Mouse (Mus musculus): ENCODE data around the gene Elf4. TPM values are rescaled to one million over a fixed set of nuclear protein-coding genes. Genes with fewer than 3 reads are reported as not detected.

The Elf4 gene
- polyA plus RNA-seq (2014; fragmentation: Nextera tagmentation; extraction: Ambion mirVana), result 4.1 and 8.3 TPM in 2 replicates

DNA sequence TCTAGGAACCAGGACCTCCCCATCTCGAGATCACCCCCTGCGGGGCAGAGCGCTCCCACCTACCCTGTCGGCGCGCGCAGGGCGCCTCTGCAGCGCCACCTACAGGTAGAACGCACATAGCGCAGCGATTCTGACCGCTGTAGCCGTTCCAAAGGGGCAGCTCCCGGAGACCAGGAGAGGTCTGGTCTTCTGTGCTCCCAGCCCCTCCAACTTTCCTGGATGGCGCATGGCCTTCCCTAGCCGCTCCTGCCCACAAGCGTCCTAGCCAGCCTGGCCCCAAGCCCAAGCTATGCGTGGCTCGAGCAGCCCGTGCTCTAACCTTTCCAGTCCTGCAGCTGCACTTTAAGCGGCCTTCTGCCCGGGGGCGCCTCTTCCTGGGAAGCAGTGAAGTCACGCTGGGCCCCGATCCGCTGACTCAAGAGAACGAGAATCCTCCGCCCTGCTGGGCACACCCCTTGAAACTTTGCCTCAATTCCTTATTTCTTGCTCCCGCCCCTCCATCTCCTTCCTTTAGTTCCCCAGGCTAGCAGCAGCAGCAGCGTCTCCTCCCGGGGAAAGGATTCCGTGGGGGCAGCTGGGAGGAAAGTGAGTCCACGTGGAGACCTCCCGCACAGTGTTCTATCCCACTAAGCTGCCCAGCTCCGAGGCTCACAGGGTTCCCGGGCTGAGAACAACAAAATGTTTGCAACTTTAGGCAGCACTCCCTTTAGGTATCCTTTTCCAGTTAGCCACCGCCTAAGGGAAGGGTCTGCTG, at the start of gene Elf4:
Elf4 (minus strand) TSS at position 379 of the 754 bp plus-strand sequence.
- Histone ChIP-seq H3K27me3 (ENCODE audit: control insufficient read depth, insufficient read depth, low read length) (no peaks in the 10 kb centered on the region), H3K9me3 (ENCODE audit: control insufficient read depth, low read length) (no peaks in the 10 kb centered on the region), H3K27ac (ENCODE audit: low read depth, low read length) (no peak within 1 kb of the TSS), H3K4me3 (ENCODE audit: low read length) (peak within 1 kb of the TSS; percentile 32), H3K9ac (ENCODE audit: low read depth, low read length) (peak within 1 kb of the TSS; percentile 48), H3K4me1 (ENCODE audit: control insufficient read depth, insufficient read depth, low read length) (no peaks in the 10 kb centered on the region), H3K36me3 (ENCODE audit: control insufficient read depth, insufficient read depth, low read length) (no peaks in the 10 kb centered on the region), H3K4me2 (replicated peaks; ENCODE audit: low read depth, low read length) (peak within 1 kb of the TSS; percentile 47)
- WGBS, result 25% methylated on average over 38 of the region's 38 CpGs
- ATAC-seq (ENCODE audit: low FRiP score, low TSS enrichment), result peak; percentile 89

- Histone ChIP-seq H3K27ac (ENCODE audit: low read depth, low read length) (no peak overlapping the region), H3K9ac (ENCODE audit: low read depth, low read length) (no peak overlapping the region), H3K4me2 (replicated peaks; ENCODE audit: low read depth, low read length) (no peak overlapping the region), H3K9me3 (ENCODE audit: control insufficient read depth, low read length) (no peaks in the 10 kb centered on the region), H3K27me3 (ENCODE audit: control insufficient read depth, insufficient read depth, low read length) (no peaks in the 10 kb centered on the region), H3K4me1 (ENCODE audit: control insufficient read depth, insufficient read depth, low read length) (no peaks in the 10 kb centered on the region), H3K4me3 (ENCODE audit: low read length) (no peak overlapping the region), H3K36me3 (ENCODE audit: control insufficient read depth, insufficient read depth, low read length) (peaks cover 7% of the 10 kb centered on the region; the same call in 1 of the 2 replicates)
- 92% methylated on average over 8 of the region's 8 CpGs for WGBS
- no peak for ATAC-seq (ENCODE audit: low FRiP score, low TSS enrichment)
Observed at GRCm38 (mm10) chrX:48493763-48494162, 30.8 kb upstream of the Elf4 start.

DNA sequence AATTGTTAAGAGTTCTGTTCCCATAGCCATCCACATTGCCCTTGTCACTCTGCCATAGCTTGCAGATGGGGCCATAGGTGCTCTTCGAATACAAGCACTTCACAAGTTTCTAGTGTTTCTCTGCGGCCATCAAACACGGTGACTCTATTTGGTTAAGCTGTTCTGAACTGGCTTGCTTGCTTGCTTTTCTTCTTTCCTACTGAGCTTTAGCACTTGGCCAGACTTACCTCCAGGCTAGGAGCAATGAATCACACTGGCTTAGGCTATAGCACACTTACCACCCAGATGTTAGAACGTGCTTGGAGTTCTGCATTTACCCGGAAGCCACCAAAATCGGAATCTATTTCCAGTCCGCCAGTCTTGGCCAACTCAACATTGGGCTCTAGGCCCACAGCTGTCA, 18.8 kb upstream of the Elf4 start:
- H3K27me3 ChIP-seq (ENCODE audit: control insufficient read depth, insufficient read depth, low read length), result no peaks in the 10 kb centered on the region
- H3K4me1 ChIP-seq (ENCODE audit: control insufficient read depth, insufficient read depth, low read length), result no peaks in the 10 kb centered on the region
- no peak overlapping the region for H3K27ac ChIP-seq (ENCODE audit: low read depth, low read length)
- no peak for ATAC-seq (ENCODE audit: low FRiP score, low TSS enrichment)
- no peak overlapping the region for H3K4me2 ChIP-seq (replicated peaks; ENCODE audit: low read depth, low read length)
- no peak overlapping the region for H3K4me3 ChIP-seq (ENCODE audit: low read length)
- H3K9ac ChIP-seq (ENCODE audit: low read depth, low read length), result no peak overlapping the region
- no peaks in the 10 kb centered on the region for H3K9me3 ChIP-seq (ENCODE audit: control insufficient read depth, low read length)
- WGBS, result 91% methylated on average over 7 of the region's 7 CpGs
- peaks cover 26% of the 10 kb centered on the region for H3K36me3 ChIP-seq (ENCODE audit: control insufficient read depth, insufficient read depth, low read length)

DNA sequence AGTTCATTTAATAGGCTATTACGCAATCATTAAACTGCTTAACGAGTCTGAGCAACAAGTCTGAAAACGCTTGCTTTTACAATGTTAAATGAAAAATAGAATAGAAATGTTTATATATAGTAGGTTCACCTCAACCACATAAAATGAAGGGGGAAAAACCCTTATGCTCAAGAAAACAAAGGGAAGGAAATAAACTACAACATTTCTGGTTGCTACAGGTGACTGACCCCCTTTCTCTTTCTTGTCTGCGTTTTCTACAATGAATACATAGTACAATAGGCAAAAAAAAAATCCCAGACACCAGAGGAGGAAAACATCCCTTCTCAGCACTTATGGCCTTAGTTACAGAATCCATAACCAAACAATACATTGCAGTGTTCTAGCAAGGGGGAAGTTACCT, 18.2 kb upstream of the Elf4 start:
- no peak overlapping the region for H3K9ac ChIP-seq (ENCODE audit: low read depth, low read length)
- no peaks in the 10 kb centered on the region for H3K27me3 ChIP-seq (ENCODE audit: control insufficient read depth, insufficient read depth, low read length)
- H3K4me2 ChIP-seq (replicated peaks; ENCODE audit: low read depth, low read length), result no peak overlapping the region
- no peaks in the 10 kb centered on the region for H3K4me1 ChIP-seq (ENCODE audit: control insufficient read depth, insufficient read depth, low read length)
- H3K36me3 ChIP-seq (ENCODE audit: control insufficient read depth, insufficient read depth, low read length), result peaks cover 26% of the 10 kb centered on the region
- no peaks in the 10 kb centered on the region for H3K9me3 ChIP-seq (ENCODE audit: control insufficient read depth, low read length)
- no peak for ATAC-seq (ENCODE audit: low FRiP score, low TSS enrichment)
- H3K4me3 ChIP-seq (ENCODE audit: low read length), result no peak overlapping the region
- WGBS, result 89% methylated on average over 4 of the region's 4 CpGs
- no peak overlapping the region for H3K27ac ChIP-seq (ENCODE audit: low read depth, low read length)

DNA sequence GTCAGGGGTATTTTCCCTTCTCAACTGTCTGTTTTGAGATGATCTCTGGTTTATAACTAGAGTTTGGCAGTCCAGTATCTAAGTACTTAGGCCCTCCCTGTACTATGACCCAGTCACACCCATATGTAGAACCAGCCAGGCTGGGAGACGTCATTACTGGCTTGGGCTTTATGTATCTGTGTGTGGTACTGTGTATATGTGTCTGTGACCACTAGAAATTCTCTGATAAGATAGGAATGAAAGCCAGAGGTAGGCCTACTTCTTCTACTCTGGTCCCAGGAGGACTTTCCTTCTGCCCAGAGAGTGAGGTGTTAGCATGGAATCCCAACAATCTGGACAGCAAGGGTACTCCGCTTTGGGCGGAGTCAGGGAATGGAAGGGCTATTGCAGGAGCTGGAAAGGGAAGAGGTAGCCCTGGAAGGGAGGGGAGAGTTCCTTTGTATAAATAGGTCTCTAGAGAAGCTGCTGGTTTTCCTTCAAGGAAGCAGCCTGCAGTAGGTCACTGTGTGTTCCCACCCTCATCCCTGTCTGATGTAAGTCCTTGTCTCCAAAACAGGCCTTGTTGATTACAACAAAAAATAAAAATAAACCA, 4.5 kb upstream of the Elf4 start:
- H3K4me1 ChIP-seq (ENCODE audit: control insufficient read depth, insufficient read depth, low read length), result no peaks in the 10 kb centered on the region
- H3K9ac ChIP-seq (ENCODE audit: low read depth, low read length), result no peak overlapping the region
- H3K9me3 ChIP-seq (ENCODE audit: control insufficient read depth, low read length), result no peaks in the 10 kb centered on the region
- WGBS, result 87% methylated on average over 3 of the region's 3 CpGs
- no peak overlapping the region for H3K27ac ChIP-seq (ENCODE audit: low read depth, low read length)
- no peak overlapping the region for H3K4me2 ChIP-seq (replicated peaks; ENCODE audit: low read depth, low read length)
- H3K4me3 ChIP-seq (ENCODE audit: low read length), result no peak overlapping the region
- no peaks in the 10 kb centered on the region for H3K36me3 ChIP-seq (ENCODE audit: control insufficient read depth, insufficient read depth, low read length)
- ATAC-seq (ENCODE audit: low FRiP score, low TSS enrichment), result no peak
- no peaks in the 10 kb centered on the region for H3K27me3 ChIP-seq (ENCODE audit: control insufficient read depth, insufficient read depth, low read length)

GRCm38 (mm10) chrX:48466174-48466573, 3.2 kb upstream of the Elf4 start:
- Histone ChIP-seq H3K9ac (ENCODE audit: low read depth, low read length) (no peak overlapping the region), H3K36me3 (ENCODE audit: control insufficient read depth, insufficient read depth, low read length) (no peaks in the 10 kb centered on the region), H3K4me3 (ENCODE audit: low read length) (no peak overlapping the region), H3K27me3 (ENCODE audit: control insufficient read depth, insufficient read depth, low read length) (no peaks in the 10 kb centered on the region), H3K4me1 (ENCODE audit: control insufficient read depth, insufficient read depth, low read length) (no peaks in the 10 kb centered on the region), H3K9me3 (ENCODE audit: control insufficient read depth, low read length) (no peaks in the 10 kb centered on the region), H3K4me2 (replicated peaks; ENCODE audit: low read depth, low read length) (no peak overlapping the region), H3K27ac (ENCODE audit: low read depth, low read length) (no peak overlapping the region)
- 81% methylated on average over 2 of the region's 2 CpGs for WGBS
- no peak for ATAC-seq (ENCODE audit: low FRiP score, low TSS enrichment)

DNA sequence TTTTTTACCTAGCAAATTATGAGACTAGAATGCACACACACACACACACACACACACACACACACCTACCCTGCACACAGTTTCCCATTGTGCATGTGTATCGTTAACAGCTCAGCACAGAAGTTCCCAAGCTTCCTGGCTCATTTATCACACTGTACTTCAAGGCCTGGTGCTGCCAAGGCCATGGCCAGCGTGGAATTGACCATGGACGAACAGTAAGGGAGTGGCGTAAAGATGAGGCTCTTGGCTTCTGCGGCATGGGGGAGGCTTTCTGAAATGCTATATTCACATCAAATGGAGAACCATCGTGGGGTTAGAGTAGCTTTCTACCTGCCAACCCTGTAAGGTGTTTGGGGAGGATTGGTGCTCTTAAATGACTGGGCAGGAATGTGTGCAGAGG, 1.5 kb upstream of the Elf4 start:
- Histone ChIP-seq H3K9ac (ENCODE audit: low read depth, low read length) (no peak overlapping the region), H3K36me3 (ENCODE audit: control insufficient read depth, insufficient read depth, low read length) (no peaks in the 10 kb centered on the region), H3K4me3 (ENCODE audit: low read length) (no peak overlapping the region), H3K27ac (ENCODE audit: low read depth, low read length) (no peak overlapping the region), H3K9me3 (ENCODE audit: control insufficient read depth, low read length) (no peaks in the 10 kb centered on the region), H3K4me1 (ENCODE audit: control insufficient read depth, insufficient read depth, low read length) (no peaks in the 10 kb centered on the region), H3K27me3 (ENCODE audit: control insufficient read depth, insufficient read depth, low read length) (no peaks in the 10 kb centered on the region), H3K4me2 (replicated peaks; ENCODE audit: low read depth, low read length) (no peak overlapping the region)
- 89% methylated on average over 6 of the region's 6 CpGs for WGBS
- no peak for ATAC-seq (ENCODE audit: low FRiP score, low TSS enrichment)

DNA sequence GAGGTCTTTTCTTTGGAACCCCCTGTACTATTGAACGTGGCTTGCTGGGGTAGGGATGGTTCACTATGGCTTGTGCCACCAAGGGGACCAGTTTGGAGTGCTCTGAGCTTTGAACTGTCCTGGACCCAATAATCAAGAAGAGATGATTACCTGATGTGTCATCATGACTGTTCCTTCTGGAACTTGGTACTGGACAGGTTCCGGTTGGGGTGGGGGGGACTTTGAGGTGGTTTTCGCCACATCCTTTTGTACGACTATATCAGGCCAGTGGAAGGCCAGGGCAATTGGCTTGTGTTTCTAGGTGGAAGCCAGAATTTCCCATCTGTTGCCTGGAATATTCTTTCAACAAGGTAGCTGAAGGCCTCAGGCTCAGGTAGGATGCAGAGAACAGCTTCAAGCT, 704 bp upstream of the Elf4 start:
- Histone ChIP-seq H3K4me3 (ENCODE audit: low read length) (no peak overlapping the region), H3K36me3 (ENCODE audit: control insufficient read depth, insufficient read depth, low read length) (no peaks in the 10 kb centered on the region), H3K4me1 (ENCODE audit: control insufficient read depth, insufficient read depth, low read length) (no peaks in the 10 kb centered on the region), H3K27me3 (ENCODE audit: control insufficient read depth, insufficient read depth, low read length) (no peaks in the 10 kb centered on the region), H3K9ac (ENCODE audit: low read depth, low read length) (no peak overlapping the region), H3K9me3 (ENCODE audit: control insufficient read depth, low read length) (no peaks in the 10 kb centered on the region), H3K4me2 (replicated peaks; ENCODE audit: low read depth, low read length) (no peak overlapping the region), H3K27ac (ENCODE audit: low read depth, low read length) (no peak overlapping the region)
- 87% methylated on average over 4 of the region's 4 CpGs for WGBS
- ATAC-seq (ENCODE audit: low FRiP score, low TSS enrichment), result no peak

- peak; percentile 28; the same call in 1 of the 2 replicates for ATAC-seq (ENCODE audit: low FRiP score, low TSS enrichment)
- Histone ChIP-seq H3K4me2 (replicated peaks; ENCODE audit: low read depth, low read length) (peak overlapping the region; percentile 47), H3K9ac (ENCODE audit: low read depth, low read length) (no peak overlapping the region), H3K4me1 (ENCODE audit: control insufficient read depth, insufficient read depth, low read length) (no peaks in the 10 kb centered on the region), H3K27ac (ENCODE audit: low read depth, low read length) (no peak overlapping the region), H3K27me3 (ENCODE audit: control insufficient read depth, insufficient read depth, low read length) (no peaks in the 10 kb centered on the region), H3K9me3 (ENCODE audit: control insufficient read depth, low read length) (no peaks in the 10 kb centered on the region), H3K36me3 (ENCODE audit: control insufficient read depth, insufficient read depth, low read length) (no peaks in the 10 kb centered on the region), H3K4me3 (ENCODE audit: low read length) (peak overlapping the region; percentile 32)
- 42% methylated on average over 4 of the region's 4 CpGs for WGBS
Observed at GRCm38 (mm10) chrX:48462297-48462696, 635 bp downstream of the Elf4 start.
